Mouse (Mus musculus) cortical plate, adult 2 months (tissue): ENCODE results near the gene Vdr.

Source experiments
- CTCF ChIP-seq: fragments of 200-500 bp; IDR thresholded peaks from 2 replicates; pipeline ENCODE4 v1.5.1; 2011; ENCODE audit warnings: mild to moderate bottlenecking, control low read depth, low read length; ENCODE audit not compliant: insufficient read depth; ENCODE audit errors: extremely low read depth
- POLR2A ChIP-seq: fragments of 200-500 bp; IDR thresholded peaks from 2 replicates; pipeline ENCODE4 v1.6.1; 2011; ENCODE audit warnings: mild to moderate bottlenecking, low read length, control low read depth; ENCODE audit not compliant: insufficient read depth; ENCODE audit errors: extremely low read depth

DNA sequence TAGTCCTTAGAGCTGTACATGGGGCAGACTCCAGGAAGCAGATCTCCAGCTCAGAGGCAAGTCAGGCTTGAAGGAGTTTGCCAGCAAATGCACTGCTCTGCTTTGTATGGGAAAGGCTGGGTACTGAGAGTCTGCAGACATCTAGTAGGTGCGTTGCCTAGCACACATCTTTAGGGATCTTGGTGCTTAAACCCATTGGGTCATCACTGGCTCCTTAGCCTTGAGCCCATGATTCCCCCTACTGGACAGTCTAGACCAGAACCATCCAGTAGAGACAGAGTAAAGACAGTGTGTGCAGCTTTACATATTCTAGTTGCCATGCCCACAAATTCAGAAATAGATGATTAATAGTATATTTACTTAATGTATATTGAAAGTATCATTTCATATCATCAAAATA is 69.6 kb downstream of the Vdr start:
- TF ChIP-seq CTCF (peak; percentile 22; the same call in 1 of the 2 replicates), POLR2A (no peak)
